Mouse (Mus musculus) heart, postnatal 0 days (tissue): ENCODE measurements around the gene Erg28.

Source experiments
- CTCF ChIP-seq: IDR thresholded peaks from 2 replicates; pipeline ENCODE4 v1.5.1; 2016; ENCODE audit warnings: antibody characterized with exemption, control low read depth, low read depth
- EP300 ChIP-seq: IDR thresholded peaks from 2 replicates; pipeline ENCODE4 v1.6.1; 2016; ENCODE audit warnings: antibody characterized with exemption, low read depth

DNA sequence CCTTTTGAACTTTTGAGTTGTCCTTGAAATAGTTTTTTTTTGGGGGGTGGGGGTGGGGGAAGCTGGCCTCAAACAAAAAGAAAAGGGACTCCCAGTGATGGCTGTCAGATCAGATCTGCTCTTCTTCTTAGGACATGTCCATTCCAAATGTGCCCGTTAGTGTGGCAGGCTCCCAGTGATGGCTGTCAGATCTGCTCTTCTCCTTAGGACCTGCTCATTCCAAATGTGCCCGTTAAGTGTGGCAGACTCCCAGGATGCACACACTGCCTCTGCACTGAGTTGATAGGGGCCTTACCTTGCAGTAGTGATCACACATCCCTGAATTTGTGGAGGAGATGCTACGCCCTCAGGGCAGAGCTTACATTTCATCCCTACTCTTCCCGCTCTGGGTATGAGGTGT lies 32.2 kb downstream of the Erg28 start:
- TF ChIP-seq CTCF (no peak), EP300 (no peak)
